Mouse (Mus musculus): ENCODE results near the gene Trim24.

DNA sequence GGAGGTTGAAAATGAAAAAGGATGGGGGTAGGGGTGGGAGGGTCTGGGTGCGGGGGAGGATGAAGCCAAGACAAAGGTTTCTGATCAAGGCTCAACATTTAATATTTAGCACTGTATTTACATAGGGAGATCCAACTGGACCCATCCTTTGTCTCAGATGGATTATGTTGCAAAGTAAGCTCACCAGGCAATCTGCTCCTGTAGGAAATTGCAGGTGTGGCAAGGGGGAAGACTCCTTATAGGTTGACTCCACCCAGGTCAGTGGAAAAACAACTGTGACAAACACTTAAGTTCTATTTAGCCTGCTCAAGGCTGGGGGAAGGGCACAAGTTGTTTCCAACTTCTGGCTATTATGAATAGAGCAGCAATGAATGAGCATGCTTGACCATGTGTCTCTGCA lies 36.9 kb upstream of the Trim24 start:
- TF ChIP-seq ZNF384 (IDR thresholded peaks at IDR 0.05; ENCODE audit: low read depth, low read length) (no peak), MAFK (IDR thresholded peaks at IDR 0.05; ENCODE audit: insufficient read depth, low read depth, low read length) (no peak), ZC3H11A (IDR thresholded peaks at IDR 0.05; ENCODE audit: borderline replicate concordance, low read depth, low read length) (no peak), CHD2 (IDR thresholded peaks at IDR 0.05; ENCODE audit: low read depth, low read length) (no peak)

Measured in ES-E14 (cell line).